Mouse (Mus musculus) MEL (cell line): Measurements from ENCODE around the gene Prdm15. TPM values are rescaled to one million over a fixed set of nuclear protein-coding genes. Genes with fewer than 3 reads are reported as not detected.

ENCODE experiments used
- DNase-seq: peaks from one replicate; pipeline ENCODE4 v3.0.0; 2011; ENCODE audit warnings: low read depth, low spot score
- H3K27ac ChIP-seq: 2 replicates; pipeline ENCODE4 v1.5.1; 2012; ENCODE audit warnings: low read depth, mild to moderate bottlenecking, control low read depth, low read length, moderate library complexity; ENCODE audit not compliant: control insufficient read depth
- H3K27me3 ChIP-seq, 2 experiments: fragments of 150-350 bp in 1 of 2; sonication (generic) in 1 of 2; 2 replicates each; pipeline ENCODE4 v1.6.1; 2012; ENCODE audit warnings: low read length in 2 of 2, mild to moderate bottlenecking in 2 of 2, improper control_type of control experiment in 1 of 2, moderate library complexity in 1 of 2; ENCODE audit not compliant: insufficient read depth in 2 of 2, control insufficient read depth in 1 of 2
- H3K36me3 ChIP-seq, 2 experiments: 2 replicates each; pipeline ENCODE4 v1.6.1; 2012 to 2014; ENCODE audit warnings: low read length in 2 of 2, improper control_type of control experiment in 1 of 2, inconsistent platforms in 1 of 2, mild to moderate bottlenecking in 1 of 2; ENCODE audit not compliant: insufficient read depth in 2 of 2, control insufficient read depth in 1 of 2
- H3K4me1 ChIP-seq, 2 experiments: fragments of 150-350 bp in 1 of 2; sonication (generic) in 1 of 2; 2 replicates each; pipeline ENCODE4 v1.6.1; 2012; ENCODE audit warnings: low read length in 2 of 2, improper control_type of control experiment in 1 of 2, mild to moderate bottlenecking in 1 of 2; ENCODE audit not compliant: insufficient read depth in 2 of 2, control insufficient read depth in 1 of 2
- H3K4me3 ChIP-seq, 2 experiments: fragments of 150-350 bp in 1 of 2; sonication (generic) in 1 of 2; 2 replicates each; pipeline ENCODE4 v1.5.1; 2012; ENCODE audit warnings: low read depth in 2 of 2, low read length in 2 of 2, mild to moderate bottlenecking in 2 of 2, moderate library complexity in 2 of 2, control low read depth in 1 of 2, improper control_type of control experiment in 1 of 2; ENCODE audit not compliant: control insufficient read depth in 1 of 2, insufficient read depth in 1 of 2
- H3K79me2 ChIP-seq: 2 replicates; pipeline ENCODE4 v1.6.1; 2012; ENCODE audit warnings: mild to moderate bottlenecking, low read length, moderate library complexity; ENCODE audit not compliant: control insufficient read depth, poor library complexity, insufficient read depth
- H3K9ac ChIP-seq: 2 replicates; pipeline ENCODE4 v1.6.1; 2012; ENCODE audit warnings: low read depth, mild to moderate bottlenecking, control low read depth, low read length, moderate library complexity; ENCODE audit not compliant: control insufficient read depth, poor library complexity, severe bottlenecking
- H3K9me3 ChIP-seq: fragments of 150-350 bp; sonication (generic); replicated peaks from 2 replicates; pipeline ENCODE4 v1.6.1; 2012; ENCODE audit warnings: mild to moderate bottlenecking, low read length, improper control_type of control experiment, moderate library complexity; ENCODE audit not compliant: insufficient read depth
- CHD2 ChIP-seq: IDR thresholded peaks from 2 replicates; pipeline ENCODE4 v1.6.1; 2011; ENCODE audit warnings: low read length, improper control_type of control experiment
- CTCF ChIP-seq, 3 experiments: IDR thresholded peaks in 2 of 3; conservative IDR thresholded peaks in 1 of 3; 2 replicates each; pipeline ENCODE4 v1.5.1; 2011 to 2012; ENCODE audit warnings: low read length in 3 of 3, low read depth in 2 of 3, mild to moderate bottlenecking in 2 of 3, improper control_type of control experiment in 1 of 3, inconsistent platforms in 1 of 3, mixed read lengths in 1 of 3, moderate library complexity in 1 of 3; ENCODE audit not compliant: control insufficient read depth in 1 of 3, insufficient read depth in 1 of 3, poor library complexity in 1 of 3, severe bottlenecking in 1 of 3
- ETS1 ChIP-seq: IDR thresholded peaks from 2 replicates; pipeline ENCODE4 v1.6.1; 2012; ENCODE audit warnings: low read depth, mild to moderate bottlenecking, inconsistent platforms, low read length, improper control_type of control experiment, moderate library complexity
- GATA1 ChIP-seq: IDR thresholded peaks from 2 replicates; pipeline ENCODE4 v1.6.1; 2011; ENCODE audit warnings: low read depth, low read length, improper control_type of control experiment
- JUND ChIP-seq: IDR thresholded peaks from 2 replicates; pipeline ENCODE4 v1.6.1; 2011; ENCODE audit warnings: low read depth, mild to moderate bottlenecking, improper control_type of control experiment, low read length
- MAX ChIP-seq: IDR thresholded peaks from 2 replicates; pipeline ENCODE4 v1.6.1; 2011; ENCODE audit warnings: low read length, improper control_type of control experiment
- MAZ ChIP-seq: IDR thresholded peaks from 2 replicates; pipeline ENCODE4 v1.6.1; 2012; ENCODE audit warnings: low read depth, mild to moderate bottlenecking, inconsistent platforms, low read length, improper control_type of control experiment
- MEF2A ChIP-seq: IDR thresholded peaks from 2 replicates; pipeline ENCODE4 v1.6.1; 2014; ENCODE audit warnings: low read depth, mild to moderate bottlenecking, inconsistent platforms, low read length, improper control_type of control experiment; ENCODE audit not compliant: poor library complexity, insufficient replicate concordance, severe bottlenecking; ENCODE audit errors: extremely low read depth
- MXI1 ChIP-seq: IDR thresholded peaks from 2 replicates; pipeline ENCODE4 v1.6.1; 2011; ENCODE audit warnings: mild to moderate bottlenecking, low read depth, low read length, improper control_type of control experiment
- MYB ChIP-seq: IDR thresholded peaks from 2 replicates; pipeline ENCODE4 v1.6.1; 2011; ENCODE audit warnings: mild to moderate bottlenecking, low read depth, low read length, improper control_type of control experiment
- MYC ChIP-seq: IDR thresholded peaks from 2 replicates; pipeline ENCODE4 v1.6.1; 2011; ENCODE audit warnings: low read depth, mild to moderate bottlenecking, low read length, improper control_type of control experiment, moderate library complexity
- NELFE ChIP-seq: IDR thresholded peaks from 2 replicates; pipeline ENCODE4 v1.6.1; 2011; ENCODE audit warnings: low read depth, low read length, improper control_type of control experiment
- NRF1 ChIP-seq: IDR thresholded peaks from 2 replicates; pipeline ENCODE4 v1.6.1; 2014; ENCODE audit warnings: low read depth, mild to moderate bottlenecking, inconsistent platforms, low read length, improper control_type of control experiment, moderate library complexity; ENCODE audit not compliant: poor library complexity, insufficient read depth, severe bottlenecking
- POLR2A ChIP-seq, 2 experiments: IDR thresholded peaks; 2 replicates each; pipeline ENCODE4 v1.6.1; 2011 to 2012; ENCODE audit warnings: low read length in 2 of 2, mild to moderate bottlenecking in 2 of 2, control low read depth in 1 of 2, improper control_type of control experiment in 1 of 2, low read depth in 1 of 2, moderate library complexity in 1 of 2; ENCODE audit not compliant: control insufficient read depth in 1 of 2, insufficient read depth in 1 of 2, poor library complexity in 1 of 2
- RAD21 ChIP-seq: IDR thresholded peaks from 2 replicates; pipeline ENCODE4 v1.6.1; 2011; ENCODE audit warnings: mild to moderate bottlenecking, low read depth, low read length, improper control_type of control experiment
- RCOR1 ChIP-seq: IDR thresholded peaks from 2 replicates; pipeline ENCODE4 v1.6.1; 2012; ENCODE audit warnings: low read depth, mild to moderate bottlenecking, inconsistent platforms, low read length, improper control_type of control experiment
- SIN3A ChIP-seq: IDR thresholded peaks from 2 replicates; pipeline ENCODE4 v1.6.1; 2012; ENCODE audit warnings: low read length, improper control_type of control experiment, inconsistent platforms
- SMC3 ChIP-seq: IDR thresholded peaks from 2 replicates; pipeline ENCODE4 v1.6.1; 2011; ENCODE audit warnings: low read depth, low read length, improper control_type of control experiment
- TAL1 ChIP-seq: IDR thresholded peaks from 2 replicates; pipeline ENCODE4 v1.6.1; 2012; ENCODE audit warnings: mild to moderate bottlenecking, inconsistent platforms, low read length, moderate library complexity, mixed read lengths
- TBP ChIP-seq: IDR thresholded peaks from 2 replicates; pipeline ENCODE4 v1.8.0; 2011; ENCODE audit warnings: low read depth, low read length, improper control_type of control experiment
- TCF12 ChIP-seq: IDR thresholded peaks from 2 replicates; pipeline ENCODE4 v1.6.1; 2014; ENCODE audit warnings: low read depth, mild to moderate bottlenecking, inconsistent platforms, low read length, improper control_type of control experiment, moderate library complexity
- UBTF ChIP-seq: IDR thresholded peaks from 2 replicates; pipeline ENCODE4 v1.6.1; 2012; ENCODE audit warnings: low read depth, mild to moderate bottlenecking, inconsistent platforms, low read length, improper control_type of control experiment, moderate library complexity, borderline replicate concordance; ENCODE audit not compliant: insufficient read depth
- ZC3H11A ChIP-seq: IDR thresholded peaks from 2 replicates; pipeline ENCODE4 v1.6.1; 2012; ENCODE audit warnings: low read depth, mild to moderate bottlenecking, inconsistent platforms, low read length, improper control_type of control experiment
- ZKSCAN1 ChIP-seq: IDR thresholded peaks from 2 replicates; pipeline ENCODE4 v1.6.1; 2012; ENCODE audit warnings: low read depth, mild to moderate bottlenecking, inconsistent platforms, low read length, improper control_type of control experiment, moderate library complexity
- ZMIZ1 ChIP-seq: IDR thresholded peaks from 2 replicates; pipeline ENCODE4 v1.6.1; 2012; ENCODE audit warnings: low read depth, mild to moderate bottlenecking, inconsistent platforms, low read length, improper control_type of control experiment, moderate library complexity
- ZNF384 ChIP-seq: IDR thresholded peaks from 2 replicates; pipeline ENCODE4 v1.6.1; 2012; ENCODE audit warnings: low read depth, mild to moderate bottlenecking, inconsistent platforms, low read length, improper control_type of control experiment
- polyA plus RNA-seq, 2 experiments: library from polyadenylated mRNA; stranded (reverse) in 1 of 2; unstranded in 1 of 2; fragments of >175 nt in 1 of 2; fragments of >200 nt in 1 of 2; gene quantifications; 2 replicates each; pipeline versions ENCODE4 v1.2.1 to v1.2.4; 2012; ENCODE audit warnings: low replicate concordance in 2 of 2, low read depth in 1 of 2; ENCODE audit not compliant: insufficient read length in 2 of 2, insufficient read depth in 1 of 2, missing spikeins in 1 of 2
- total RNA-seq: library from RNA; depleted of rRNA; stranded (reverse); fragments of 300-350 nt; gene quantifications from 2 replicates; pipeline ENCODE4 v1.2.3, GENCODE M21; 2012

Gene Prdm15
- total and polyA plus RNA-seq, 3 experiments = 10.7 to 12.0 TPM; not detected in 1

DNA sequence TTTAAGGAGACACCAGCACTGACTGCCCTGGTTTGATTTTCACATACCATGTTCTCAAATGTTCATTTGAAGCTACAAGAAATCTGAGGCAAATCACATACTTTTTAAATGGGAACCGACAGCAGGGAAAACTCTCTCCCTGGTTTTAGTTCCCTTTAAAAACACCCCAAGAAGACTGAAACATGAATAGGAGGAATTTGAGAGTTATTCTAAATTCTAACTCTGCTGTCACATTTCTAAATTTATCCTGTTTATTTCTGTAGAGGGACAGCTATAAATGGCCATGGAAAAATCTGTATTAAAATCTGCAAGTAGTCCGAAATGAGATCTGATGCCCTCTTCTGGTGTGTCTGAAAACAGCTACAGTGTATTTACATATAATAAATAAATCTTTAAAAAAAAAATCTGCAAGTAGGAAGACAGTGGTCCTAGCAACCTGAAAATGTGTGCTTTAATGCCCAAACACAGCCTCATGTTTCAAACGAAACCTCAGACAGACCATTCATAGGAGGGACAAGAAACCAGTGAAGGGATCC, 12.3 kb upstream of the Prdm15 start:
- Histone ChIP-seq H3K9me3 (no peaks in the 10 kb centered on the region), H3K79me2 (no peaks in the 10 kb centered on the region), H3K9ac (no peak overlapping the region), H3K27me3 (no peaks in the 10 kb centered on the region), H3K4me3 (no peak overlapping the region), H3K27ac (no peak overlapping the region), H3K4me1 (no peaks in the 10 kb centered on the region), H3K36me3 (no peaks in the 10 kb centered on the region)
- TF ChIP-seq MAZ (no peak), POLR2A (IDR thresholded peaks at IDR 0.05; ENCODE audit: control insufficient read depth in 1 of 2, insufficient read depth in 1 of 2, low read depth in 1 of 2, low read length in 2 of 2, poor library complexity in 1 of 2) (no peak), ZKSCAN1 (no peak), TAL1 (no peak), MXI1 (no peak), TBP (no peak), TCF12 (no peak), ETS1 (no peak), MAX (no peak), NRF1 (no peak), JUND (no peak), RAD21 (no peak), NELFE (no peak), MYB (no peak), CHD2 (no peak), MYC (no peak), RCOR1 (no peak), UBTF (no peak), SMC3 (no peak)
- DNase-seq = no peak

DNA sequence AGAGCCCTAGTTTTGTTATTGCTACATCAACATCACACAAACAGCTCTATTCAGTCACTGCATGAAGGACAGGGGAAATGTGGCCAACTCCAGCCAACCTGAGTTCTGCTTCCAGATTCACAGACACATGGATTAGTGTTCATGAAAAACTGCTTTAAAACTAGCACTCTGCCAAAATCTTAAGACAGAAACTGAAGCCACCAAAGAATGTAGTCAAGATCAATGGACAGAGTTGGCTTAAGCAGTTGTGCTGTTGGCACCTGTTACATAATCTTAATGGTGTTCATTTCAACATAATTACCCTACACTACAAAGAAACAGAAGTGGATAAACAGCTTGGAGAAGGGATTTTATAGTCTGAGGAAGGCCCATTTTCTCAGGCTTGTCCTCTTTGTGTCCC, 4.4 kb upstream of the Prdm15 start:
- no peaks in the 10 kb centered on the region for H3K9me3 ChIP-seq
- H3K79me2 ChIP-seq = peaks cover 9% of the 10 kb centered on the region
- H3K27ac ChIP-seq = no peak overlapping the region

More for the DNA sequence above, 4.4 kb upstream of the Prdm15 start:
- H3K4me1 ChIP-seq = peaks cover 4 to 9% of the 10 kb centered on the region in 2 experiments; a peak in 3 of 4 replicates
- no peaks in the 10 kb centered on the region for H3K27me3 ChIP-seq
- H3K4me3 ChIP-seq = no peak overlapping the region
- DNase-seq = no peak
- H3K36me3 ChIP-seq = peaks cover 0 to 8% of the 10 kb centered on the region in 2 experiments; a peak in 2 of 4 replicates
- TF ChIP-seq CTCF (IDR thresholded peaks at IDR 0.05 in 2 of 3, conservative IDR thresholded peaks at IDR 0.05 in 1 of 3; ENCODE audit: control insufficient read depth in 1 of 3, insufficient read depth in 1 of 3, low read depth in 2 of 3, low read length in 3 of 3, poor library complexity in 1 of 3, severe bottlenecking in 1 of 3) = no peak
- no peak for TF ChIP-seq TCF12
- TF ChIP-seq ZNF384 = no peak
- no peak for TF ChIP-seq MAZ
- TF ChIP-seq SIN3A = no peak
- no peak for TF ChIP-seq MYC
- TF ChIP-seq ZC3H11A = no peak
- no peak for TF ChIP-seq SMC3
- no peak for TF ChIP-seq ZMIZ1
- TF ChIP-seq ETS1 = no peak
- no peak for TF ChIP-seq POLR2A (IDR thresholded peaks at IDR 0.05; ENCODE audit: control insufficient read depth in 1 of 2, insufficient read depth in 1 of 2, low read depth in 1 of 2, low read length in 2 of 2, poor library complexity in 1 of 2)
- TF ChIP-seq GATA1 = no peak
- TF ChIP-seq MEF2A = no peak
- H3K9ac ChIP-seq = no peak overlapping the region
